Mouse (Mus musculus): ENCODE results near the gene Med21. TPM values are rescaled to one million over a fixed set of nuclear protein-coding genes. Genes with fewer than 3 reads are reported as not detected.

Gene Med21
- polyA plus RNA-seq, 1 experiment from 2014 or later: 68.3 TPM

- ATAC-seq (ENCODE audit: low read depth) (peak; percentile 83), DNase-seq (peak; percentile 77)
- Histone ChIP-seq H3K9ac (peak overlapping the region; percentile 95), H3K27ac (peak overlapping the region; percentile 98), H3K9me3 (replicated peaks) (no peaks in the 10 kb centered on the region), H3K27me3 (no peaks in the 10 kb centered on the region), H3K4me3 (replicated peaks) (peak overlapping the region; percentile 23; the same call in 1 of the 2 replicates), H3K4me2 (peak overlapping the region; percentile 73), H3K36me3 (peaks cover 12% of the 10 kb centered on the region; the same call in 1 of the 2 replicates), H3K4me1 (replicated peaks) (peaks cover 63% of the 10 kb centered on the region)
- WGBS (ENCODE audit: insufficient replicate concordance): 13% methylated on average over 9 of the region's 9 CpGs
Observed at GRCm38 (mm10) chr6:146629781-146630756, 12.3 kb upstream of the Med21 start.

- Histone ChIP-seq H3K9ac (peak overlapping the region; percentile 95), H3K9me3 (replicated peaks) (no peaks in the 10 kb centered on the region), H3K4me1 (replicated peaks) (peaks cover 65% of the 10 kb centered on the region), H3K4me3 (replicated peaks) (0 out of 2 replicates have a peak overlapping the region, but pooled peaks have one; percentile 7), H3K36me3 (0 out of 2 replicates have a peak, but pooled peaks cover 7% of the 10 kb centered on the region), H3K27ac (peak overlapping the region; percentile 98), H3K4me2 (peak overlapping the region; percentile 73), H3K27me3 (no peaks in the 10 kb centered on the region)
- 0 out of 2 replicates have a peak, but pooled peaks have one; percentile 17 for ATAC-seq (ENCODE audit: low read depth)
- DNase-seq: no peak
- 37% methylated on average over 4 of the region's 4 CpGs for WGBS (ENCODE audit: insufficient replicate concordance)
Observed at GRCm38 (mm10) chr6:146630961-146631360, 11.4 kb upstream of the Med21 start.

- H3K4me1 ChIP-seq (replicated peaks): peaks cover 63% of the 10 kb centered on the region
- ATAC-seq (ENCODE audit: low read depth): no peak
- H3K27ac ChIP-seq: peak overlapping the region; percentile 98
- WGBS (ENCODE audit: insufficient replicate concordance): 40% methylated on average over 8 of the region's 8 CpGs
- no peaks in the 10 kb centered on the region for H3K27me3 ChIP-seq
- no peak for DNase-seq
- H3K4me3 ChIP-seq (replicated peaks): peak overlapping the region; percentile 93
- H3K4me2 ChIP-seq: peak overlapping the region; percentile 73
- H3K36me3 ChIP-seq: no peaks in the 10 kb centered on the region
- H3K9ac ChIP-seq: peak overlapping the region; percentile 95
- H3K9me3 ChIP-seq (replicated peaks): no peaks in the 10 kb centered on the region
Observed at GRCm38 (mm10) chr6:146631847-146632246, 10.5 kb upstream of the Med21 start.

- peaks cover 59% of the 10 kb centered on the region for H3K4me1 ChIP-seq (replicated peaks)
- peak overlapping the region; percentile 95 for H3K9ac ChIP-seq
- peak overlapping the region; percentile 93 for H3K4me3 ChIP-seq (replicated peaks)
- WGBS (ENCODE audit: insufficient replicate concordance): 61% methylated on average over 9 of the region's 9 CpGs
- ATAC-seq (ENCODE audit: low read depth): no peak
- no peak for DNase-seq
- peak overlapping the region; percentile 73 for H3K4me2 ChIP-seq
- no peaks in the 10 kb centered on the region for H3K9me3 ChIP-seq (replicated peaks)
- peak overlapping the region; percentile 98 for H3K27ac ChIP-seq
- H3K36me3 ChIP-seq: no peaks in the 10 kb centered on the region
- H3K27me3 ChIP-seq: no peaks in the 10 kb centered on the region
Observed at GRCm38 (mm10) chr6:146632403-146632802, 9.9 kb upstream of the Med21 start.

- peak overlapping the region; percentile 93 for H3K4me3 ChIP-seq (replicated peaks)
- 51% methylated on average over 8 of the region's 8 CpGs for WGBS (ENCODE audit: insufficient replicate concordance)
- peak overlapping the region; percentile 95 for H3K9ac ChIP-seq
- H3K27me3 ChIP-seq: no peaks in the 10 kb centered on the region
- H3K36me3 ChIP-seq: no peaks in the 10 kb centered on the region
- DNase-seq: no peak
- H3K4me1 ChIP-seq (replicated peaks): peaks cover 59% of the 10 kb centered on the region
- peak overlapping the region; percentile 98 for H3K27ac ChIP-seq
- ATAC-seq (ENCODE audit: low read depth): no peak
- H3K9me3 ChIP-seq (replicated peaks): no peaks in the 10 kb centered on the region
- peak overlapping the region; percentile 73 for H3K4me2 ChIP-seq
Observed at GRCm38 (mm10) chr6:146633097-146633496, 9.2 kb upstream of the Med21 start.

- WGBS (ENCODE audit: insufficient replicate concordance): 8% methylated on average over 14 of the region's 14 CpGs
- Histone ChIP-seq H3K27me3 (no peaks in the 10 kb centered on the region), H3K4me2 (peak overlapping the region; percentile 73), H3K36me3 (no peaks in the 10 kb centered on the region), H3K9me3 (replicated peaks) (no peaks in the 10 kb centered on the region), H3K9ac (peak overlapping the region; percentile 95), H3K4me1 (replicated peaks) (peaks cover 53% of the 10 kb centered on the region), H3K4me3 (replicated peaks) (peak overlapping the region; percentile 93), H3K27ac (peak overlapping the region; percentile 98)
- ATAC-seq (ENCODE audit: low read depth): no peak
- no peak for DNase-seq
Observed at GRCm38 (mm10) chr6:146633629-146634014, 8.7 kb upstream of the Med21 start.

GRCm38 (mm10) chr6:146634015-146634722, 8.2 kb upstream of the Med21 start:
- H3K4me2 ChIP-seq: peak overlapping the region; percentile 73
- DNase-seq (peak; percentile 73), ATAC-seq (ENCODE audit: low read depth) (peak; percentile 80)
- H3K27ac ChIP-seq: peak overlapping the region; percentile 98
- under 1% methylated on average over 81 of the region's 82 CpGs for WGBS (ENCODE audit: insufficient replicate concordance)
- H3K36me3 ChIP-seq: no peaks in the 10 kb centered on the region
- H3K4me3 ChIP-seq (replicated peaks): peak overlapping the region; percentile 93
- peak overlapping the region; percentile 95 for H3K9ac ChIP-seq
- no peaks in the 10 kb centered on the region for H3K9me3 ChIP-seq (replicated peaks)
- H3K4me1 ChIP-seq (replicated peaks): peaks cover 52% of the 10 kb centered on the region
- H3K27me3 ChIP-seq: no peaks in the 10 kb centered on the region

GRCm38 (mm10) chr6:146634759-146635606, 7.4 kb upstream of the Med21 start:
- Histone ChIP-seq H3K27ac (peak overlapping the region; percentile 98), H3K4me2 (peak overlapping the region; percentile 73), H3K9me3 (replicated peaks) (no peaks in the 10 kb centered on the region), H3K4me1 (replicated peaks) (peaks cover 51% of the 10 kb centered on the region), H3K4me3 (replicated peaks) (peak overlapping the region; percentile 93), H3K9ac (peak overlapping the region; percentile 95), H3K36me3 (no peaks in the 10 kb centered on the region), H3K27me3 (no peaks in the 10 kb centered on the region)
- WGBS (ENCODE audit: insufficient replicate concordance): 54% methylated on average over 4 of the region's 4 CpGs
- no peak for ATAC-seq (ENCODE audit: low read depth)
- DNase-seq: no peak

- H3K27me3 ChIP-seq: no peaks in the 10 kb centered on the region
- no peak overlapping the region for H3K4me3 ChIP-seq (replicated peaks)
- H3K9ac ChIP-seq: no peak overlapping the region
- H3K4me2 ChIP-seq: no peak overlapping the region
- no peak for DNase-seq
- H3K36me3 ChIP-seq: no peaks in the 10 kb centered on the region
- no peak overlapping the region for H3K27ac ChIP-seq
- 72% methylated on average over 5 of the region's 5 CpGs for WGBS (ENCODE audit: insufficient replicate concordance)
- H3K9me3 ChIP-seq (replicated peaks): no peaks in the 10 kb centered on the region
- no peak for ATAC-seq (ENCODE audit: low read depth)
- H3K4me1 ChIP-seq (replicated peaks): peaks cover 50% of the 10 kb centered on the region
Observed at GRCm38 (mm10) chr6:146636482-146636881, 5.9 kb upstream of the Med21 start.

- H3K4me1 ChIP-seq (replicated peaks): peaks cover 39% of the 10 kb centered on the region
Observed at GRCm38 (mm10) chr6:146640068-146640965, 2.0 kb upstream of the Med21 start.

More at GRCm38 (mm10) chr6:146640068-146640965, 2.0 kb upstream of the Med21 start:
- no peak overlapping the region for H3K9ac ChIP-seq
- no peak overlapping the region for H3K4me2 ChIP-seq
- no peaks in the 10 kb centered on the region for H3K27me3 ChIP-seq
- no peak overlapping the region for H3K27ac ChIP-seq
- ATAC-seq (ENCODE audit: low read depth) (no peak), DNase-seq (no peak)
- no peaks in the 10 kb centered on the region for H3K9me3 ChIP-seq (replicated peaks)
- H3K36me3 ChIP-seq: no peaks in the 10 kb centered on the region
- WGBS (ENCODE audit: insufficient replicate concordance): 50% methylated on average over 7 of the region's 7 CpGs
- no peak overlapping the region for H3K4me3 ChIP-seq (replicated peaks)
